Mouse (Mus musculus) cerebellum, adult 2 months (tissue): ENCODE data around the gene Gm49387.

Source experiments
- CTCF ChIP-seq: fragments of 200-500 bp; IDR thresholded peaks from 2 replicates; pipeline ENCODE4 v1.5.1; 2011; ENCODE audit warnings: low read depth, mild to moderate bottlenecking, control low read depth, low read length, moderate library complexity, borderline replicate concordance; ENCODE audit not compliant: insufficient read depth
- POLR2A ChIP-seq: fragments of 200-500 bp; IDR thresholded peaks from 2 replicates; pipeline ENCODE4 v1.6.1; 2011; ENCODE audit warnings: low read length, control low read depth, borderline replicate concordance; ENCODE audit not compliant: insufficient read depth

DNA sequence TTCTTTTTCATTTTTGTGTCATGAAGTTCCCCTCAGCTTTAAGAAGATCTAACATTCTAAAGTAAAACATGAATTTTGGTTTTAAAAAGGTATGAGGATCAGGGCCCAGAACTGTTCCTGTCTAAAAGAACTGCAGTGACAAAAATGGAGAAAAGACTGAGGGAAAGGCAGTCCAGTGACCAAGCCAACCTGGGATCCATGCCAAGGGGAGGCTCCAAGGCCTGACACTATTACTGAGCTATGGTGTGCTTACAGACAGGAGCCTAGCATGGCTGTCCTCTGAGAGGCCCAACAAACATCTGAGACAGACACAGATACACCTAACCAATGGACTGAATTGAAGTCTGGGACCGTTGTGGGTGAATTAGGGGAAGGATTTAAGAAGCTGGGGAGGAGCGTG lies 130.8 kb downstream of the Gm49387 start:
- no peak for TF ChIP-seq CTCF
- TF ChIP-seq POLR2A: no peak
